Mouse (Mus musculus): ENCODE data around the gene Dnajb12. TPM values are rescaled to one million over a fixed set of nuclear protein-coding genes. Genes with fewer than 3 reads are reported as not detected.

Gene Dnajb12
- polyA plus RNA-seq, 1 experiment: 68.2 TPM

DNA sequence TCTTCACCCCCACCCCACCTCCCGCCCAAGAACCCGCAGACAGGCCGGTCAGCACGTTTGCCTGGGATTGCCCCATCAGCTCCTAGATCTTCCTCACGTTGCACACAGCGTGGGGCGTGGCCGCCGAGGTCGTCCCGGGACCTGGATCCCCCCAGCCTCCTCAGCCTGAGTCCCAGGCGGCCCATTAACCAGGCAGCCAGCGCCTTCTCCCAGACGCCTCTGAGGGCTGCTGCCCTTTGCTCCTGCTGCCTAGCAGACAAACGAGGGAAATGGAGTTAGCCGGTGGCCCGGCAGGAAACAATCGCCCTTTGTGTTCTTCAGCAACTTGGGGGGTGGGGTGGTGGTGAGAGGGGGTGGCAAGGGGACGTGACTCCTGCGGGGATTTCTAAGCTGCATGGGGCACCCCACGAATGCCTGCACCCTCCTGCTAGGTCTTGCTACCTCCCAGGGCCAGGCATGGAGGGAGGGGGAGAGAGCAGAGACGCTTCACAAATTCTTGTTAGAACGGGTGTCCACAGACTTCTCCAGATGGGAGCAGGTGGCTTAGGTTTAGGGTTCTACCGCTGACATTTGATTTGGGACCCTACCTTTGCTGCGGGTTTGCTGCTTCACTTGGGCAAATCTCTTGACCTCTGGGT lies 32.3 kb downstream of the Dnajb12 start:
- no peaks in the 10 kb centered on the region for H3K9me3 ChIP-seq
- no peak overlapping the region for H3K4me3 ChIP-seq (replicated peaks)
- no peaks in the 10 kb centered on the region for H3K27me3 ChIP-seq (replicated peaks)
- TF ChIP-seq FLI1 (IDR thresholded peaks at IDR 0.05; ENCODE audit: low read length) (no peak), GATA1 (IDR thresholded peaks at IDR 0.05; ENCODE audit: borderline replicate concordance, low read length) (no peak)
- peaks cover 2% of the 10 kb centered on the region for H3K36me3 ChIP-seq (replicated peaks; ENCODE audit: low read length)
- H3K4me1 ChIP-seq: peaks cover 69% of the 10 kb centered on the region

DNA sequence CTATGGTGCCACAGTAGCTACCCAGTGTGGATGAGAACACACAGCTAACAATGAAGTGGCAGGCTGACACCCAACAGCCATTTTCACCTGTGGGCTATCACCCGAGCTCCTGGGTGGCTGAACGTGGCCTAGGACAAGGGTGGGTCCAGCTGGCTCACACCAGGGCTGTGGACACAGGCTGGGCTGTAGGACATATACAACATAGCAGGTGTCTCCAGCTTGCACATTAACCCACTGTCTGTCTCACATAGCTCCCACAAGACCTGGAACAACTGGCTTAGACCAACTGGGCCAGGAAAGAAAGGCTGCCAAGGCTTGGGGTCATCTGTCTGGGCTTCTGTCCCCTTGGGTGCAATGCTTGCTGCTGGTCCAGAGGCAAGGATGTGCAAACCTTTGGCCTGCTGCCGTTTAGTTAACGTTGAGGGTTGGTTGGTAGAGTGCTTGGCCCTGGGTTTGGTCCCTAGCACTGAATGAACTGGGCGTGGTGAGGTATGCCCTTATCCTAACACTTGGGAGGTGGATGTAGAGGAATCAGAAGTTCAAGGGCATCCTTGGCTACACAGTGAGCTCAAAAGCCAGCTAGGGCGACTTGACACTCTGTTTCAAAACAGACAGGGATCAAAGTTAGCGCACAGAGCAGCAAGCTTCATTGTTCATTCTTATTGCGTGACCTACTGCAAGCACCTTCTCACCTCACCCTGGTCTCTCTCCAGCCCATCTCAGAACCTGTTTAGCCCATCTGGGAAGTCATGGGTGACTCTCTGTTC lies 36.0 kb downstream of the Dnajb12 start:
- TF ChIP-seq GATA1 (IDR thresholded peaks at IDR 0.05; ENCODE audit: borderline replicate concordance, low read length) (no peak), FLI1 (IDR thresholded peaks at IDR 0.05; ENCODE audit: low read length) (no peak)
- Histone ChIP-seq H3K4me3 (replicated peaks) (no peak overlapping the region), H3K27me3 (replicated peaks) (no peaks in the 10 kb centered on the region)

DNA sequence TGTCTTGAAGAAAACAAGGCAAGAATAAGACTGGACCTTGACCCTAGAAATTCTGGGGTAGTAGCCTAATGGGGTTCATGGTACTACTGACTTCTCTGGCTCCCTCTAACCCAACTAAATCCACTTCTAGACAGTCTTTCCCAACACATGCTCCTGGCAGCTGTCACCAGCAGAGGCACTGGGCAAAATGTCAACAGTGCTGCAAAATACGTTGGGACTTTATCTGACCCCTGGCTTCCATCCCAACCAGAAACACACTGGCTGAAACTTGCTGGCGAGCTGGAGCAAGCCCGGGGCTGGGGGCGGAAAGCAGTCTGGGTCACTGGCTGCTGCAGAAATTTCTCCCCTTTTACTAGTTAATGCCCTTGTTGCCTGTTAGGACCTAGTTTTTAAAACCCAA lies 36.8 kb downstream of the Dnajb12 start:
- Histone ChIP-seq H3K4me3 (replicated peaks) (peak overlapping the region; percentile 86), H3K9me3 (no peaks in the 10 kb centered on the region), H3K4me1 (peaks cover 51% of the 10 kb centered on the region), H3K36me3 (replicated peaks; ENCODE audit: low read length) (peaks cover 2% of the 10 kb centered on the region), H3K27me3 (replicated peaks) (no peaks in the 10 kb centered on the region)
- TF ChIP-seq GATA1 (IDR thresholded peaks at IDR 0.05; ENCODE audit: borderline replicate concordance, low read length) (no peak), FLI1 (IDR thresholded peaks at IDR 0.05; ENCODE audit: low read length) (no peak)

More for the DNA sequence above, 36.0 kb downstream of the Dnajb12 start:
- Histone ChIP-seq H3K36me3 (replicated peaks; ENCODE audit: low read length) (peaks cover 2% of the 10 kb centered on the region), H3K9me3 (no peaks in the 10 kb centered on the region), H3K4me1 (peaks cover 51% of the 10 kb centered on the region)

DNA sequence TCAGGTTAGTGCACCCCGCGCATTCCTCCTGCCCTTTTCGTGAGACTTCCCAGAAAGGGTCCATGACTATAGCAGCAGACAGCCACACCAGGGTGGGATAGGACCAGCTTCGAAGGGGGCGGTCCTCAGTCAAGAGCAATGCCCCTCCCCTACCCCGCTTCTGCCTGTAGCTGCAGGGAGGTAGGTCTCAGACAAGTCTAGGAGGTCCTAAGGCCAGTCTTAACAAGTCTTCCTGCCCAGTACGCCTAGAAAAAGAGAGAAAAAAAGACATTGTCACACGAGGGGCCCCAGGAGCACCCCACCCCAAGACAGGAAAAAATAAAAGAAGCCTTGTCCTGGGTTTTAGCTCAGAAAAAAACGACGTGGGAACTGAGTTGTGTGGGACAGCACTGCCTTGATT lies 37.3 kb downstream of the Dnajb12 start:
- H3K9me3 ChIP-seq: no peaks in the 10 kb centered on the region

GRCm38 (mm10) chr10:59918111-59918510 lies 38.8 kb downstream of the Dnajb12 start:
- H3K4me3 ChIP-seq (replicated peaks): no peak overlapping the region
- TF ChIP-seq FLI1 (IDR thresholded peaks at IDR 0.05; ENCODE audit: low read length) (no peak), GATA1 (IDR thresholded peaks at IDR 0.05; ENCODE audit: borderline replicate concordance, low read length) (no peak)
- H3K4me1 ChIP-seq: peaks cover 63% of the 10 kb centered on the region
- H3K9me3 ChIP-seq: no peaks in the 10 kb centered on the region
- H3K27me3 ChIP-seq (replicated peaks): no peaks in the 10 kb centered on the region
- H3K36me3 ChIP-seq (replicated peaks; ENCODE audit: low read length): peaks cover 2% of the 10 kb centered on the region

More for the DNA sequence above, 37.3 kb downstream of the Dnajb12 start:
- TF ChIP-seq GATA1 (IDR thresholded peaks at IDR 0.05; ENCODE audit: borderline replicate concordance, low read length) (no peak), FLI1 (IDR thresholded peaks at IDR 0.05; ENCODE audit: low read length) (no peak)
- peaks cover 2% of the 10 kb centered on the region for H3K36me3 ChIP-seq (replicated peaks; ENCODE audit: low read length)
- peak overlapping the region; percentile 86 for H3K4me3 ChIP-seq (replicated peaks)
- H3K4me1 ChIP-seq: peaks cover 52% of the 10 kb centered on the region
- H3K27me3 ChIP-seq (replicated peaks): no peaks in the 10 kb centered on the region

GRCm38 (mm10) chr10:59919494-59920181 lies 40.3 kb downstream of the Dnajb12 start:
- Histone ChIP-seq H3K4me1 (peaks cover 79% of the 10 kb centered on the region), H3K36me3 (replicated peaks; ENCODE audit: low read length) (peaks cover 2% of the 10 kb centered on the region), H3K4me3 (replicated peaks) (no peak overlapping the region), H3K27me3 (replicated peaks) (no peaks in the 10 kb centered on the region), H3K9me3 (no peaks in the 10 kb centered on the region)
- TF ChIP-seq FLI1 (IDR thresholded peaks at IDR 0.05; ENCODE audit: low read length): no peak
- TF ChIP-seq GATA1 (IDR thresholded peaks at IDR 0.05; ENCODE audit: borderline replicate concordance, low read length): no peak

DNA sequence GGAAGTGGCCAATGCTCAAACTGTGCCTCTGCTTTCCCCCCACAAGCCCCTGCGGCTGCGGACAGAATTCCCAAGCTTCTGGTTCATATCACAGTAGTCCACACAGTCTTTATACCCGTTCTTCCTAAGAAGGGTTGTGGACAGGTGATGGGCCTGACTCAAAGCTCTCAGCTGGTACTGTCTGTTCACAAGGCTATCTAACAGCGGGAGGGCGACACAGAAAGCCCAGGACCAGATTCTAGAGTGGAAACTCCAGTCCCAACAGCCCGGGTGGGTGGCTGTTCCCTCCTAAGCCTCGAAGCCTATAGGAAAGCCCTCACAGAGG lies 41.1 kb downstream of the Dnajb12 start:
- H3K4me1 ChIP-seq: peaks cover 79% of the 10 kb centered on the region
- TF ChIP-seq GATA1 (IDR thresholded peaks at IDR 0.05; ENCODE audit: borderline replicate concordance, low read length) (no peak), FLI1 (IDR thresholded peaks at IDR 0.05; ENCODE audit: low read length) (no peak)
- H3K27me3 ChIP-seq (replicated peaks): no peaks in the 10 kb centered on the region
- peaks cover under 1% of the 10 kb centered on the region for H3K36me3 ChIP-seq (replicated peaks; ENCODE audit: low read length)
- H3K4me3 ChIP-seq (replicated peaks): peak overlapping the region; percentile 91
- no peaks in the 10 kb centered on the region for H3K9me3 ChIP-seq

DNA sequence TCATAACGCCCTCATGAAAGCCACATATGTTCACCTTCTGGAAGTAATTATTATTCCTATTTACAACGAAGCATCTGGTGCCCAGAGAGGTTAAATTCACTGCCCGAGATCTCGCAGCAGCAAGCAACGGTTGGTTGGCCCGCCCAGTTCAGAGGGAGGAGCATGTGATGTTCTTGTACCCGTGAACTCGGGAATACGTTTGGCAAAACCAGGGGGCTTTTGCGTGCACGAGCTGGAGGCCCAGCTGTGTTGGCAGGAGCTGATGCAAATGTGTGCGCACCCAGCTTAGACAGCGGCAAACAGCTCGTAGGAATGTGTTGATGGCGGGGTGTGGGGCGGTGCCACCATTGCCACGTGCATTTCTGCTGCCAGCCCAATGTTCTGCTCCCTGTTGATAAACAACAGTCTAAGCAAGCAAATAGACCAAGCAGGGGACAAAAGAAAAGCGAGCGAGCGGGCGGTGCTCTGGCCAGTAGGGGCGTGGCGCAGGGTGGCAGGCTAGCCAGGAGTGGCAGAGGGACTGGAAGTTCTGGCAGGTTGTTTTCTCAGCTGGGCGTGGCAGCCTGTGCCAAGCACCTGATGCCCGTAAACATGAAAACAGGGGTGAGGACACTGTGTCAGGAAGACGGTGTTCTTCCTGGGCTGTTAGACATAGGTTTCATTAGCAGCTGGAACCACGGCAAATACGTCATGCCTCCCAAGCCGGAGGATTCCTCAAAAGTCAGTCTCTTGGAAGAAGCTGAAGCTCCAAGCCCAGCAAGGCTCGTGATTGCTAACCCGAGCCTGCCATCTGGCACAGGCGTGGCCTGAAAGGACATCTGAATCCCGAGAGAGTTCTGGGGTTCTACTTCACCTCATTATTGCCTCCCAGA lies 41.7 kb downstream of the Dnajb12 start:
- Histone ChIP-seq H3K4me1 (peaks cover 76% of the 10 kb centered on the region), H3K36me3 (replicated peaks; ENCODE audit: low read length) (no peaks in the 10 kb centered on the region), H3K27me3 (replicated peaks) (no peaks in the 10 kb centered on the region), H3K4me3 (replicated peaks) (peak overlapping the region; percentile 91), H3K9me3 (no peaks in the 10 kb centered on the region)
- TF ChIP-seq GATA1 (IDR thresholded peaks at IDR 0.05; ENCODE audit: borderline replicate concordance, low read length): no peak
- TF ChIP-seq FLI1 (IDR thresholded peaks at IDR 0.05; ENCODE audit: low read length): no peak

- TF ChIP-seq FLI1 (IDR thresholded peaks at IDR 0.05; ENCODE audit: low read length) (no peak), GATA1 (IDR thresholded peaks at IDR 0.05; ENCODE audit: borderline replicate concordance, low read length) (no peak)
- H3K4me3 ChIP-seq (replicated peaks): no peak overlapping the region
- H3K4me1 ChIP-seq: peaks cover 72% of the 10 kb centered on the region
- no peaks in the 10 kb centered on the region for H3K36me3 ChIP-seq (replicated peaks; ENCODE audit: low read length)
- no peaks in the 10 kb centered on the region for H3K9me3 ChIP-seq
- no peaks in the 10 kb centered on the region for H3K27me3 ChIP-seq (replicated peaks)
Observed at GRCm38 (mm10) chr10:59923493-59923892, 44.1 kb downstream of the Dnajb12 start.

Data from megakaryocyte, embryonic 14.5 days (primary cell).